Mouse (Mus musculus) spleen, adult 2 months (tissue): ENCODE data around the gene Tmem35b.

Source experiments
- CTCF ChIP-seq: fragments of 200-500 bp; IDR thresholded peaks from 2 replicates; pipeline ENCODE4 v1.5.1; 2011; ENCODE audit warnings: mild to moderate bottlenecking, inconsistent platforms; ENCODE audit not compliant: insufficient read depth, insufficient read length, insufficient replicate concordance; ENCODE audit errors: extremely low read depth
- POLR2A ChIP-seq: fragments of 200-500 bp; IDR thresholded peaks from 2 replicates; pipeline ENCODE4 v1.6.1; 2011; ENCODE audit warnings: low read depth, low read length, inconsistent platforms

- TF ChIP-seq CTCF, result no peak
- TF ChIP-seq POLR2A, result no peak
These were observed 51.4 kb downstream of the Tmem35b start for GRCm38 (mm10) chr4:127174900-127175278.
